Mouse (Mus musculus): ENCODE measurements at regions not wholly inside any gene's neighbourhood (a gene's known extent, or its start where the extent isn't known, plus 50 kb on each side); places are given as distances from the start of the nearest gene placed in this dataset.

DNA sequence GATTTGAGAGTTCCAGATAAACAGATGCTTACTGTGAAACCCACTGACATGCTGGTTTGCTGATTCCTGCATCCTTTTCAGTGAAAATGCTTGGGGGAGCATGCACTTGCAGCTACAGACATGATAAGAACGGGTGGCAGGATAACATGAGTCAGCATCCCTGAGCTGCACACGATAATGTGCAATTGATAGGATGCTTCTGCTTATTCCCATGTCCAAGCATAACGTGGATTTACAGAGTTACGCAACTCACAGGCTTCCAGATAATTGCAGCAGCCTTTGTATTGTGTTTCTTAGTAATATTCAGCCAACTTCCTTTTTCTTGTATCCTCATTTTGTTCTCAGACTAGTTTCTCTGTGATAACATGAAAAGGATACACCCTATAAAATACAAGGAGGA, 245.7 kb downstream of the Flrt2 start:
- DNase-seq = no peak

- no peak for DNase-seq
Measured at GRCm38 (mm10) chr12:95940465-95941012, 248.5 kb downstream of the Flrt2 start.

DNA sequence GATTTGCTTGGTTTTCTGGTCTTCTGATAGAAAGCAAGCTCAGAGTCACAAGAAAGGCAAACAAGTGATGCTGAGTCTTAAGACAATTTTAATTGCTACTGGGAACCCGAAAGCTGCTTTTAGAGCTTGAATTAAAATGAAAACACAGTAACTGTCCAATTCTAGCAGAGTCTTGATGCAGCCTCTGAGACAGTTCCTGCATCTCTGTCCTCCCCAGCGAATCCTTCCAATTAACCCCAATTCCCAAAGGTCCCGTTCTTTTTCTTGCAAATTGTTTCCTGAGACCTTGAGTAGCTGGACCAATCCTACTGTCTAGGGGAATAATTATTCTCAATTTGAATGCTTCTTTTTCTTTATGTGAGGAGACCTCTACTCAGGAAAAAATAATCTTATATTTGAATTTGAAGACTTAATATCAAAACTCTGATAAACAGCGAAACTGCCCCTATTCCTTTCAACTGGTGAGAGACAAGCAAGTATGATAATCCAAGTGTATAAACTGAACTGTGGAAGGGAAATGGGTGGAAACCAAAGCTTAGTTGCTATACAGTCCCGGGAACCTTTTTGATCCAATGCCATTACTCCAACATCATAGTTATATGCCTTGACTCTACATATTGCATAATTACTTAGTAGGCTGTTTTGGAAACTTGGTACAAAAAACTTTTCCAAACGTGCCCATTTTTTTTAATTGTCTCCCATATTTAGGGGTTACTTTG, 267.9 kb downstream of the Flrt2 start:
- DNase-seq = no peak

DNA sequence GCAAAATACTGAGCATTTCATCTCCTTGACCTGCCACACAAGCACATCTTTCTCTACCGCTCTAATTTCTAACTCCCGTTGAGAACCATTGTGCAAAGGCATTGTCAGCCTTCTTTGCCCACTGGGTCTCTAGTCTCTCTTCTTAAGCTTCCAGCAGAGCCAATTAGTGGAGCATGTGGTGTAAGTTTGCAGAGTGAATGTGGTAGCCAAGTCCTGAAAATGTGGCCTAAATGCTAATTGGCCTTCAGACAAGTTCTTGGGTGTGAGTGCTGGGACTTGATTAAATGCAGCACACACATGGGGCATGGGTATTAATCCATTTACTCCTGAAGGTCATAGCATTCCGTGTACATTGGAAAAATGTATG, 268.5 kb downstream of the Flrt2 start:
- peak; percentile 17 to 37 for DNase-seq

DNA sequence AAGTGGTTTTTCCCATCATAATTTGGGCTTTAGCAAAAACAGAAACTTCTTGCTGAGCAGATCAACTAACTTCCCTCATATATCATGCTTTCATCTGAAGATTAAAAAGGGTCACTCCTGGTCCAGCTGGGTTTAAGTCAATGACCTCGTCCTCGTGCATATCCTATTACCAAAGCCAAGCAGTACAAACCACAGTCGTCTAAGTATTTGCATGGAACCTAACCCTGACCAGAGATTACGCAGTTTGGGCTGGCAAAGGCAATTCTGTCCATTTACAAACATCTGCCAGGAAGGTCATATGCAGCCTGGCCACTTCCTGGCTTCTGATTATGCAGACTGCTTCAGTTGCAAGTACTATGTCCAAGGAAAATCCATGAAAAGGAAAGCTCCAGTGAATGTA, 270.8 kb downstream of the Flrt2 start:
- DNase-seq = no peak

DNA sequence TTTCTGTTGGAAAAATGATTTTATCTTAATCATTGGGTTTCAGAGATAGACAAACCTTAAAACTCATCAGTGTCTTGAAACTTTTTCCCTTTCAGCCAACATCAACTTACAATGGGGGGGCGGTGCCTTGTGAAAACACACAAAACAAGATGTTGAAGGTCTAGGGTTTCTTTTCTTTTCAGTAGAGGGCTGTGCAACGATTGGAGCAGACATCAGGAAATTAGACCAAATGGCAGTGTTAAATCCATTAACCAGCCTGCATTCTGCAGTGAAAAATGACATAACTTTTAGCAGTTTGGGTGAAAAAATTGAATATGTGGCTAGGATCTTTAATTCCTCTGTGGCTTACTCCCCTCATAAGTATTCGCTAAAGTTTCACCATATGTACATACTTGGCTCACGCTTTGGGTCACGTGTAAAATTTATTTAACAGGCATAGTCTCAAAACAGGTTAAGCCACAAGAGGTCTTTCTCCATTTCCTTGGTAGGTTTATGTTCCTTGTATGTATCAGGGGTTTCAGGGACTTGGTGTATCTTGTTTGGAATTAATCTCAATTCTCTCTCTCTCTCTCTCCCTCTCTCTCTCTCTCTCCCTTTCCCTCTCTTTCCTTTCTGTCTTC, 296.8 kb downstream of the Flrt2 start:
- DNase-seq = no peak

- peak; percentile 1 to 2 for DNase-seq
Measured at GRCm38 (mm10) chr12:95994963-95995362, 302.9 kb downstream of the Flrt2 start.

DNA sequence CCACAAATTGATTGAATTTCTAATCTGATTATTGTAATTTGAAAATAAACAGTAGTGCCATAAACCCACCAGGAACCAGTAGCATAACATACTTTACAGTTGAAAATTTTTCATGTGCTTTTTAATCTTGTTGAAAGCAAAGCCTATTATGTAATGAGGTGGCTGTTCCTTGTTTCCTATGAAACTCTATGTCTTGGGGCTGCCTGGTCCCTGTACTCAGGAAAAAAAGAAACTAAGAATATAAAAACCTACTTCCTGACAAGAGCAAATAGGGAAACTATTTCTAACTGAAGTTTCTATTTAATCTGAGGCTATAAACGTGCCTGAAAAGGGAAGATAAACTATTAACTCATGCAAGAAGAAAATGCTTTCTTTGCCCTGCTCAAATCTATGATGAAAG, 338.2 kb downstream of the Flrt2 start:
- DNase-seq = no peak

- DNase-seq = no peak
Measured at GRCm38 (mm10) chr12:96075365-96075764, 383.3 kb downstream of the Flrt2 start.

GRCm38 (mm10) chr12:96090995-96091394, 399.0 kb downstream of the Flrt2 start:
- DNase-seq = peak in 1 of 2 experiments; percentile 2

GRCm38 (mm10) chr12:96106254-96106653, 414.2 kb downstream of the Flrt2 start:
- DNase-seq = no peak

DNA sequence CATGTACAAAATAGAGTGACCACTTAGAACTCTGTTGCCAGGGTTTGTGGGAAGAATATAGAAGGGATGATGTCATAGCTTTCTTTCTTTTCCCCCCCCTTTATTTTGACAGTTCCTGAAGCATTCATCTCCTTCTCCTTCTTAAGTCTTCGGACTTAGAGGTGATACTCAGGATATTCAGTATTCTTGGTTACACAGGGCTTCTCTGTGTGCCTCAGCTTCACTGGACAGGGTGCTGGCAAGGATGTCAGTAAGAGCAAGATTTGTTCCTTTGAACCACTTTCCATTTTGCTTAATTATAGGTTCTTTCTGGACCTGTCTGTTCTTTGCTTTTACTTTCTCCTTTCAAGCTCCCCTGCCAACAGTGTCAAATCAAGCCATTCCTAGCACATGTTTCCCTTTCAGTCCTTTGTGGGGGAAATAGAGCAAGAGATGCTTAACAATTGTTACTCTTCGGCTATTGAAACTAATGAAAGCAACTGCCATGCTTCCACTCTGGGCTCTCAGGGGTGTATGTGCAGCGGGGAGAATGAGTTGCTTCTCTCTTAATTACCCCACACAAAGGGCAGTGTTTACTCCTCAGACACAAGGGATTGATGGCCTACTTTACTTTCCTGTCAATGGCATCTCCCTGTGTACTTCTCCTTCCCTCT, 422.8 kb downstream of the Flrt2 start:
- DNase-seq = no peak

GRCm38 (mm10) chr12:96117553-96117952, 425.5 kb downstream of the Flrt2 start:
- no peak for DNase-seq

DNA sequence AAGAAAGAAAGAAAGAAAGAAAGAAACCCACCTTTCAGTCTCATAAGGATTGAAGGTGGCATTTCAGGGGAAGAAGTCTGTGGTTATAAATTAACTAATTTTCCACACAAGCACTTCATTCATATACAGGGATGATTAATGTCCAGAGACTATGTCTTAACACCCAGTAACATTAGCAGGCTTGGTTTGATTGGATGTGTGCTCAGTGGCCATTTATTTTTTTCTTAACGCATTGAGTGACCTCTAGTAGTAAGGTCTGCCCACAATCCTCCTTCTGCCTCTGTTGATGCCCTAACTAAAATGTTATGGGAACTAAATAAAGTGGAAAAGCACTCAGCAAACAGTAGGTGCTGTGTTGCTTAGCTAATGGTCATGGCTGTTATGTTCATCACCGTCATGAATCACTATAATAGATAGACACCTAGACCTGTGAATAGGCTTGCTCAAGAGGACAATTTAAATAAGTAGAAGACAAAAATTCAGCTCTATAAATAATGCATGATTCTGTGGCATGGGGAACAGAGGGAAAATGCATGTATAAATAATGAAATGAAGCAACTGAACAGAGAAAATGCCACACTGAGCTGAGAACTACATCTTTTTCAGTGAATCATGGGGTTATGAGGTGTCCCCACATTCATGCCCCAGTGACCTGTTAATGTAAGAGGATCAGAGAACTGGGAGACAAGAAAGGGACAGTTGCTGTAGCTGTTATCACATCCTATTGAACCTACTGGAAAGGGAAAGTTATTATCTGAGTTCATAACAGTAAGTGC, 432.3 kb downstream of the Flrt2 start:
- no peak for DNase-seq

- DNase-seq = peak in 1 of 2 experiments; percentile 4
Measured at GRCm38 (mm10) chr12:96129870-96130454, 437.9 kb downstream of the Flrt2 start.

- DNase-seq = no peak
Measured at GRCm38 (mm10) chr12:96130796-96131512, 438.9 kb downstream of the Flrt2 start.

DNA sequence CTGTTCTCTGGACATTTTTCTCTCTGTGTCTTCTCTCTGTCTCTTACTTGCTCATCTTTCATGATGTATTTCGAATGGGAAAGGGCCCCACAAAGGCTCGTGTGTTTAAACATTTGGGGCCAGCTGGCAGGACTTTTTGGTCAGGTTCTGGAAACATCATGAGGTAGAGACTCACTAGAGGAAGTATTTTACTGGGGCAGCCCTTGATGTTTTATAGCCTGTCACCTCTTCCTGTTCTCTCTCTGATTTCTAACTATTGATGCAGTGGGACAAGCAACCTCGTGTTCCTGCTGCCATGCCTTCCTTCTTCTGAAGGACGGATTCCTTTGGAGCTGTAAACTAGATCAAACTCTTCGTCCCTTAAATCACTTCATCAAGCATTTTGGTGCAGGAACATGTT, 442.1 kb downstream of the Flrt2 start:
- no peak for DNase-seq

DNA sequence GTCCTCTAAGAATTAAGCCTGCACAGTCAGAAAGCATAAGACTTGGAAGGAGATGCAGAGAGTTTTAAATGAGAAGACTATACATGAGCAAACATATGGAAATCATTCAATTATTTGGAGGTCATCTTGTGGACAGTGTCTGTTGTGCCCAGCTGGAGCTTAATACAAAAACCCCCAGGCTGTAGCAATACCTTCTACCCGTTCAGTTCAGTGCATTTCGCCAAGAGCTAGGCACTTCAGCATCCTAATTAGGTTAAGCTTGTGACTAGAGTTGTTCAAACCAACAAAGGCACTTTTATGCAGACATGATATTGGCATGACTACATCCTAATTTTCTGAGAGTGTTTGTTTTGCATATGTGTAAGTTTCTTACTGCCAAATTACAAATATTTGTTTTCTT, 449.7 kb downstream of the Flrt2 start:
- DNase-seq = peak in 1 of 2 experiments; percentile 5

DNA sequence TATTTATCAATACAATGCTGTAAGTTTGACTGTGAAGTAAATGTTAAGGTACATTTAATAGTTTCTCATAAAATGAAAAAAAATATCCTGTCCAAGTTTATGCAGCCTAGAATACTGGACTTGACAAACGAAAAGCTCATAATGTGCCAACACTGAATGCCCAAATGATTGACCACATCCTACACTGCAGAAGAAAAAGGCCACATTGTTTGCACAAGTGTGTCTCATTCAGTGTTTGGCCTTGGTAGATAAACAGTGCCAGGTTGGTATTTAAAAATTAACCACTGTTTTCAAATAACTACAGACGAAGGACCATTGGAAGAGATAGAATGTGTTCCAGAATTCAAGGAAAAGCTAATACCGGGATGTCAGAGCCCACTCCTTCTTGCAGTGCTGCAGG, 462.1 kb downstream of the Flrt2 start:
- DNase-seq = no peak

DNA sequence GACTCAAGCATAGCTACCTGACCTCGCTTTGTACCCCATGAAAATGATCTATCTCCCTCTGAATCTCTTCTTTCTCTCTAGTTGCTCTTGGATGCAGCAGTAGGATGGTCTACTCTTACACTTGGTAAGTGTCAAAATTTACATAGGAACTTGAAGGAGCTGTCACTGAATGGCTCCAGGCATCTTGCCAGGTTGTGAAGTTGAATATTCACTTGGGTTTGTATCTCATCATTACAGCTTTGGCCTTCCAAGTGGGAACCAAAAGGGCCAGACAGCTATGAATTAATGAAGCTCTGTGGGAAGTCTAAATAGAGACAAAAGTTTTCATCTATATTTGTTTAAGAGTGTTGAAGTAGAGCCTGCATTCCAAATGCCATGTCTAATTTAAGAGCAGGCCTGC, 475.5 kb downstream of the Flrt2 start:
- peak; percentile 11 to 13 for DNase-seq

GRCm38 (mm10) chr12:96198928-96199327, 506.9 kb downstream of the Flrt2 start:
- DNase-seq = no peak

- DNase-seq = no peak
Measured at GRCm38 (mm10) chr12:96201855-96202254, 509.8 kb downstream of the Flrt2 start.

Measured in cerebellum, postnatal 10 days (tissue).